Mouse (Mus musculus) MEL (cell line): Measurements from ENCODE around the gene Slc25a33.
A peak's percentile ranks its signal among the peaks of the same experiment; 100 is the strongest.

Experiments used
- CHD1 ChIP-seq: IDR thresholded peaks from 2 replicates; pipeline ENCODE4 v1.6.1; 2012; ENCODE audit warnings: low read depth, mild to moderate bottlenecking, inconsistent platforms, low read length, improper control_type of control experiment
- CHD2 ChIP-seq: IDR thresholded peaks from 2 replicates; pipeline ENCODE4 v1.6.1; 2011; ENCODE audit warnings: low read length, improper control_type of control experiment
- CTCF ChIP-seq, 3 experiments: IDR thresholded peaks in 2 of 3; conservative IDR thresholded peaks in 1 of 3; 2 replicates each; pipeline ENCODE4 v1.5.1; 2011 to 2012; ENCODE audit warnings: low read length in 3 of 3, low read depth in 2 of 3, mild to moderate bottlenecking in 2 of 3, improper control_type of control experiment in 1 of 3, inconsistent platforms in 1 of 3, mixed read lengths in 1 of 3, moderate library complexity in 1 of 3; ENCODE audit not compliant: control insufficient read depth in 1 of 3, insufficient read depth in 1 of 3, poor library complexity in 1 of 3, severe bottlenecking in 1 of 3
- GATA1 ChIP-seq: IDR thresholded peaks from 2 replicates; pipeline ENCODE4 v1.6.1; 2011; ENCODE audit warnings: low read depth, low read length, improper control_type of control experiment
- JUND ChIP-seq: IDR thresholded peaks from 2 replicates; pipeline ENCODE4 v1.6.1; 2011; ENCODE audit warnings: low read depth, mild to moderate bottlenecking, improper control_type of control experiment, low read length
- MAFK ChIP-seq: IDR thresholded peaks from 2 replicates; pipeline ENCODE4 v1.6.1; 2011; ENCODE audit warnings: low read depth, mild to moderate bottlenecking, low read length, improper control_type of control experiment, borderline replicate concordance
- MAX ChIP-seq: IDR thresholded peaks from 2 replicates; pipeline ENCODE4 v1.6.1; 2011; ENCODE audit warnings: low read length, improper control_type of control experiment
- MYB ChIP-seq: IDR thresholded peaks from 2 replicates; pipeline ENCODE4 v1.6.1; 2011; ENCODE audit warnings: mild to moderate bottlenecking, low read depth, low read length, improper control_type of control experiment
- NELFE ChIP-seq: IDR thresholded peaks from 2 replicates; pipeline ENCODE4 v1.6.1; 2011; ENCODE audit warnings: low read depth, low read length, improper control_type of control experiment
- POLR2A ChIP-seq, 2 experiments: IDR thresholded peaks; 2 replicates each; pipeline ENCODE4 v1.6.1; 2011 to 2012; ENCODE audit warnings: low read length in 2 of 2, mild to moderate bottlenecking in 2 of 2, control low read depth in 1 of 2, improper control_type of control experiment in 1 of 2, low read depth in 1 of 2, moderate library complexity in 1 of 2; ENCODE audit not compliant: control insufficient read depth in 1 of 2, insufficient read depth in 1 of 2, poor library complexity in 1 of 2
- POLR2AphosphoS2 ChIP-seq: IDR thresholded peaks from 2 replicates; pipeline ENCODE4 v1.6.1; 2011; ENCODE audit warnings: low read length, improper control_type of control experiment
- TCF12 ChIP-seq: IDR thresholded peaks from 2 replicates; pipeline ENCODE4 v1.6.1; 2014; ENCODE audit warnings: low read depth, mild to moderate bottlenecking, inconsistent platforms, low read length, improper control_type of control experiment, moderate library complexity
- USF2 ChIP-seq, 2 experiments: IDR thresholded peaks; 2 replicates each; pipeline ENCODE4 v1.6.1; 2011 to 2012; ENCODE audit warnings: improper control_type of control experiment in 2 of 2, low read length in 2 of 2, borderline replicate concordance in 1 of 2, inconsistent platforms in 1 of 2, low read depth in 1 of 2, mild to moderate bottlenecking in 1 of 2; ENCODE audit not compliant: insufficient read depth in 1 of 2
- ZNF384 ChIP-seq: IDR thresholded peaks from 2 replicates; pipeline ENCODE4 v1.6.1; 2012; ENCODE audit warnings: low read depth, mild to moderate bottlenecking, inconsistent platforms, low read length, improper control_type of control experiment

DNA sequence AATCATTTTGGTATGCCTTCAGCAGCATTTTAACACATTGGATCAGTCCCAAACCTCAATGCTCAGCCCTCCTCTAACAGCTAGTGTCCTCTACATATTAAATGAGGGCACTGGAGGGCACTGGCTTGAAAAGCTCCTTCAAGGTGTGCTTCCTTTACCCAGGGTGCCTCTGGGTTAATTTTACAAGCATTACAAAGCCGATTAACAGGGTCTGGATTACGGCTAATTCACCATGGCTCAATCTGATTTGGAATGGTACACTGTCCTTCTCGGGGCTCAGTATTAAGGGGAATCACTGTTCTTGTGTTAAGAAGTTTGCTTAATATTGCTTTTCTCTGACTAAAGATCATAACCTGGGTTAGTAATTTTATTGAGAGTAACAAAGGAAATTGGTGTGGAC is 21.2 kb downstream of the Slc25a33 start:
- no peak for TF ChIP-seq CTCF (IDR thresholded peaks at IDR 0.05 in 2 of 3, conservative IDR thresholded peaks at IDR 0.05 in 1 of 3; ENCODE audit: control insufficient read depth in 1 of 3, insufficient read depth in 1 of 3, low read depth in 2 of 3, low read length in 3 of 3, poor library complexity in 1 of 3, severe bottlenecking in 1 of 3)
- no peak for TF ChIP-seq MAX
- no peak for TF ChIP-seq NELFE
- TF ChIP-seq ZNF384, result no peak
- no peak for TF ChIP-seq TCF12
- no peak for TF ChIP-seq GATA1
- TF ChIP-seq MYB, result no peak
- TF ChIP-seq JUND, result no peak
- no peak for TF ChIP-seq POLR2A (IDR thresholded peaks at IDR 0.05; ENCODE audit: control insufficient read depth in 1 of 2, insufficient read depth in 1 of 2, low read depth in 1 of 2, low read length in 2 of 2, poor library complexity in 1 of 2)
- no peak for TF ChIP-seq USF2 (IDR thresholded peaks at IDR 0.05; ENCODE audit: borderline replicate concordance in 1 of 2, insufficient read depth in 1 of 2, low read depth in 1 of 2, low read length in 2 of 2)
- no peak for TF ChIP-seq CHD2
- no peak for TF ChIP-seq CHD1
- peak; percentile 24; the same call in 1 of the 2 replicates for TF ChIP-seq POLR2AphosphoS2
- no peak for TF ChIP-seq MAFK
